Mouse (Mus musculus): ENCODE data around the gene Chdh. TPM values are rescaled to one million over a fixed set of nuclear protein-coding genes. Genes with fewer than 3 reads are reported as not detected.

Gene Chdh
- polyA plus RNA-seq, 1 experiment from 2014 or later = 0.34 TPM

GRCm38 (mm10) chr14:30045704-30046220 lies 36.9 kb downstream of the Chdh start:
- peaks cover 21% of the 10 kb centered on the region for H3K36me3 ChIP-seq

GRCm38 (mm10) chr14:30046976-30047375 lies 38.2 kb downstream of the Chdh start:
- no peaks in the 10 kb centered on the region for H3K9me3 ChIP-seq
- no peak overlapping the region for H3K27ac ChIP-seq
- 88% methylated on average over 4 of the region's 4 CpGs for WGBS
- H3K27me3 ChIP-seq (ENCODE audit: insufficient read depth, poor library complexity, severe bottlenecking) = no peaks in the 10 kb centered on the region
- H3K4me3 ChIP-seq = no peak overlapping the region
- H3K4me1 ChIP-seq = peaks cover 4% of the 10 kb centered on the region; the same call in 1 of the 2 replicates
- H3K36me3 ChIP-seq = peaks cover 19% of the 10 kb centered on the region
- DNase-seq (ENCODE audit: low spot score) = no peak

More at GRCm38 (mm10) chr14:30045704-30046220, 36.9 kb downstream of the Chdh start:
- H3K9me3 ChIP-seq = no peaks in the 10 kb centered on the region
- H3K4me1 ChIP-seq = peaks cover 4% of the 10 kb centered on the region; the same call in 1 of the 2 replicates
- no peak for DNase-seq (ENCODE audit: low spot score)
- 67% methylated on average over 8 of the region's 8 CpGs for WGBS
- H3K27ac ChIP-seq = no peak overlapping the region
- H3K27me3 ChIP-seq (ENCODE audit: insufficient read depth, poor library complexity, severe bottlenecking) = no peaks in the 10 kb centered on the region
- no peak overlapping the region for H3K4me3 ChIP-seq

GRCm38 (mm10) chr14:30048049-30048448 lies 39.2 kb downstream of the Chdh start:
- Histone ChIP-seq H3K27ac (no peak overlapping the region), H3K9me3 (no peaks in the 10 kb centered on the region), H3K4me1 (peaks cover 4% of the 10 kb centered on the region; the same call in 1 of the 2 replicates), H3K36me3 (peaks cover 14% of the 10 kb centered on the region), H3K27me3 (ENCODE audit: insufficient read depth, poor library complexity, severe bottlenecking) (no peaks in the 10 kb centered on the region), H3K4me3 (no peak overlapping the region)
- 86% methylated on average over 3 of the region's 3 CpGs for WGBS
- no peak for DNase-seq (ENCODE audit: low spot score)

- no peak for DNase-seq (ENCODE audit: low spot score)
- 84% methylated on average over 8 of the region's 8 CpGs for WGBS
- Histone ChIP-seq H3K9me3 (no peaks in the 10 kb centered on the region), H3K4me3 (no peak overlapping the region), H3K36me3 (peaks cover 14% of the 10 kb centered on the region), H3K27ac (no peak overlapping the region), H3K27me3 (ENCODE audit: insufficient read depth, poor library complexity, severe bottlenecking) (no peaks in the 10 kb centered on the region), H3K4me1 (no peaks in the 10 kb centered on the region; the same call in 1 of the 2 replicates)
Measured at GRCm38 (mm10) chr14:30050280-30050679, 41.5 kb downstream of the Chdh start.

GRCm38 (mm10) chr14:30054922-30055321 lies 46.1 kb downstream of the Chdh start:
- Histone ChIP-seq H3K27ac (no peak overlapping the region), H3K4me3 (no peak overlapping the region), H3K36me3 (0 out of 2 replicates have a peak, but pooled peaks cover 5% of the 10 kb centered on the region), H3K9me3 (no peaks in the 10 kb centered on the region), H3K27me3 (ENCODE audit: insufficient read depth, poor library complexity, severe bottlenecking) (no peaks in the 10 kb centered on the region), H3K4me1 (no peaks in the 10 kb centered on the region)
- DNase-seq (ENCODE audit: low spot score) = no peak
- WGBS = 75% methylated on average over 7 of the region's 7 CpGs

- Histone ChIP-seq H3K27me3 (ENCODE audit: insufficient read depth, poor library complexity, severe bottlenecking) (no peaks in the 10 kb centered on the region), H3K27ac (no peak overlapping the region), H3K9me3 (no peaks in the 10 kb centered on the region), H3K36me3 (0 out of 2 replicates have a peak, but pooled peaks cover 5% of the 10 kb centered on the region), H3K4me3 (no peak overlapping the region), H3K4me1 (no peaks in the 10 kb centered on the region)
- no peak for DNase-seq (ENCODE audit: low spot score)
- WGBS = 74% methylated on average over 13 of the region's 13 CpGs
Measured at GRCm38 (mm10) chr14:30056031-30056766, 47.4 kb downstream of the Chdh start.

GRCm38 (mm10) chr14:30064864-30065263 lies 56.0 kb downstream of the Chdh start:
- H3K4me3 ChIP-seq = no peak overlapping the region
- no peaks in the 10 kb centered on the region for H3K27me3 ChIP-seq (ENCODE audit: insufficient read depth, poor library complexity, severe bottlenecking)
- H3K27ac ChIP-seq = no peak overlapping the region
- 85% methylated on average over 2 of the region's 2 CpGs for WGBS
- peaks cover 9% of the 10 kb centered on the region; the same call in 1 of the 2 replicates for H3K36me3 ChIP-seq
- no peak for DNase-seq (ENCODE audit: low spot score)
- no peaks in the 10 kb centered on the region for H3K9me3 ChIP-seq
- no peaks in the 10 kb centered on the region for H3K4me1 ChIP-seq

GRCm38 (mm10) chr14:30066752-30067151 lies 57.9 kb downstream of the Chdh start:
- no peak overlapping the region for H3K4me3 ChIP-seq
- H3K27ac ChIP-seq = no peak overlapping the region
- H3K36me3 ChIP-seq = peaks cover 14% of the 10 kb centered on the region; the same call in 1 of the 2 replicates
- H3K9me3 ChIP-seq = no peaks in the 10 kb centered on the region
- no peaks in the 10 kb centered on the region for H3K27me3 ChIP-seq (ENCODE audit: insufficient read depth, poor library complexity, severe bottlenecking)
- DNase-seq (ENCODE audit: low spot score) = no peak
- WGBS = 65% methylated on average over 12 of the region's 12 CpGs
- H3K4me1 ChIP-seq = no peaks in the 10 kb centered on the region

GRCm38 (mm10) chr14:30068566-30068965 lies 59.7 kb downstream of the Chdh start:
- no peaks in the 10 kb centered on the region for H3K27me3 ChIP-seq (ENCODE audit: insufficient read depth, poor library complexity, severe bottlenecking)
- 87% methylated on average over 3 of the region's 3 CpGs for WGBS
- no peak overlapping the region for H3K27ac ChIP-seq
- H3K36me3 ChIP-seq = peaks cover 20% of the 10 kb centered on the region; the same call in 1 of the 2 replicates
- DNase-seq (ENCODE audit: low spot score) = no peak
- no peak overlapping the region for H3K4me3 ChIP-seq
- H3K9me3 ChIP-seq = no peaks in the 10 kb centered on the region
- no peaks in the 10 kb centered on the region for H3K4me1 ChIP-seq

- Histone ChIP-seq H3K36me3 (peaks cover 40% of the 10 kb centered on the region), H3K4me1 (no peaks in the 10 kb centered on the region), H3K4me3 (no peak overlapping the region), H3K9me3 (no peaks in the 10 kb centered on the region), H3K27me3 (ENCODE audit: insufficient read depth, poor library complexity, severe bottlenecking) (no peaks in the 10 kb centered on the region), H3K27ac (no peak overlapping the region)
- no peak for DNase-seq (ENCODE audit: low spot score)
- WGBS = 77% methylated on average over 7 of the region's 7 CpGs
Measured at GRCm38 (mm10) chr14:30075268-30075887, 66.6 kb downstream of the Chdh start.

- H3K36me3 ChIP-seq = peaks cover 41% of the 10 kb centered on the region
- no peak overlapping the region for H3K27ac ChIP-seq
- DNase-seq (ENCODE audit: low spot score) = no peak
- 77% methylated on average over 15 of the region's 15 CpGs for WGBS
- H3K27me3 ChIP-seq (ENCODE audit: insufficient read depth, poor library complexity, severe bottlenecking) = no peaks in the 10 kb centered on the region
- no peaks in the 10 kb centered on the region for H3K4me1 ChIP-seq
- H3K9me3 ChIP-seq = no peaks in the 10 kb centered on the region
- H3K4me3 ChIP-seq = no peak overlapping the region
Measured at GRCm38 (mm10) chr14:30078115-30078808, 69.4 kb downstream of the Chdh start.

- Histone ChIP-seq H3K27ac (no peak overlapping the region), H3K4me3 (no peak overlapping the region)
- 80% methylated on average over 4 of the region's 4 CpGs for WGBS
Measured at GRCm38 (mm10) chr14:30079729-30080128, 70.9 kb downstream of the Chdh start.

More at GRCm38 (mm10) chr14:30079729-30080128, 70.9 kb downstream of the Chdh start:
- no peaks in the 10 kb centered on the region for H3K4me1 ChIP-seq
- H3K27me3 ChIP-seq (ENCODE audit: insufficient read depth, poor library complexity, severe bottlenecking) = no peaks in the 10 kb centered on the region
- H3K9me3 ChIP-seq = no peaks in the 10 kb centered on the region
- H3K36me3 ChIP-seq = peaks cover 31% of the 10 kb centered on the region
- no peak for DNase-seq (ENCODE audit: low spot score)
